Mouse (Mus musculus) hindbrain, embryonic 13.5 days (tissue): Measurements from ENCODE around the gene Perm1. TPM values are rescaled to one million over a fixed set of nuclear protein-coding genes. Genes with fewer than 3 reads are reported as not detected.
A peak's percentile ranks its signal among the peaks of the same experiment; 100 is the strongest.

Experiments used
- ATAC-seq: fragments of 200-750 bp; cut with Nextera tagmentation; 2 replicates; pipeline ENCODE4 v1.8.0; 2017; ENCODE audit warnings: moderate TSS enrichment; ENCODE audit not compliant: low FRiP score
- H3K27ac ChIP-seq: fragments of 300-500 bp; sonication (generic); 2 replicates; pipeline ENCODE4 v1.5.1; 2015; ENCODE audit warnings: inconsistent platforms, mild to moderate bottlenecking, moderate library complexity
- H3K27me3 ChIP-seq: fragments of 300-500 bp; sonication (generic); 2 replicates; pipeline ENCODE4 v1.6.1; 2015; ENCODE audit warnings: mild to moderate bottlenecking, inconsistent platforms
- H3K36me3 ChIP-seq: fragments of 300-500 bp; sonication (generic); 2 replicates; pipeline ENCODE4 v1.6.1; 2015; ENCODE audit warnings: mild to moderate bottlenecking, inconsistent platforms
- H3K4me1 ChIP-seq: fragments of 300-500 bp; sonication (generic); replicated peaks from 2 replicates; pipeline ENCODE4 v1.6.1; 2015; ENCODE audit warnings: inconsistent platforms
- H3K4me2 ChIP-seq: fragments of 300-500 bp; sonication (generic); 2 replicates; pipeline ENCODE4 v1.6.1; 2015; ENCODE audit warnings: inconsistent platforms, mild to moderate bottlenecking, moderate library complexity
- H3K4me3 ChIP-seq: fragments of 300-500 bp; sonication (generic); 2 replicates; pipeline ENCODE4 v1.5.1; 2015; ENCODE audit warnings: mild to moderate bottlenecking, inconsistent platforms
- H3K9ac ChIP-seq: fragments of 300-500 bp; sonication (generic); 2 replicates; pipeline ENCODE4 v1.6.1; 2015; ENCODE audit warnings: mild to moderate bottlenecking, inconsistent platforms
- H3K9me3 ChIP-seq: fragments of 300-500 bp; sonication (generic); 2 replicates; pipeline ENCODE4 v1.6.1; 2016; ENCODE audit warnings: inconsistent platforms
- WGBS: fragments of 180-500 bp; shearing (Covaris S2); methylation state at CpG from one replicate; pipeline ENCODE4 v1.1.7; 2015; 5-methylcytosine and 5-hydroxymethylcytosine counted together
- polyA plus RNA-seq: library from polyadenylated mRNA; unstranded; fragments of >200 nt; fragmentation: Nextera tagmentation; extraction: Ambion mirVana; gene quantifications from 2 replicates; pipeline ENCODE4 v1.2.1, GENCODE M21; 2015

Perm1 gene
- polyA plus RNA-seq, 1 experiment from 2014 or later, result 2.7 TPM

DNA sequence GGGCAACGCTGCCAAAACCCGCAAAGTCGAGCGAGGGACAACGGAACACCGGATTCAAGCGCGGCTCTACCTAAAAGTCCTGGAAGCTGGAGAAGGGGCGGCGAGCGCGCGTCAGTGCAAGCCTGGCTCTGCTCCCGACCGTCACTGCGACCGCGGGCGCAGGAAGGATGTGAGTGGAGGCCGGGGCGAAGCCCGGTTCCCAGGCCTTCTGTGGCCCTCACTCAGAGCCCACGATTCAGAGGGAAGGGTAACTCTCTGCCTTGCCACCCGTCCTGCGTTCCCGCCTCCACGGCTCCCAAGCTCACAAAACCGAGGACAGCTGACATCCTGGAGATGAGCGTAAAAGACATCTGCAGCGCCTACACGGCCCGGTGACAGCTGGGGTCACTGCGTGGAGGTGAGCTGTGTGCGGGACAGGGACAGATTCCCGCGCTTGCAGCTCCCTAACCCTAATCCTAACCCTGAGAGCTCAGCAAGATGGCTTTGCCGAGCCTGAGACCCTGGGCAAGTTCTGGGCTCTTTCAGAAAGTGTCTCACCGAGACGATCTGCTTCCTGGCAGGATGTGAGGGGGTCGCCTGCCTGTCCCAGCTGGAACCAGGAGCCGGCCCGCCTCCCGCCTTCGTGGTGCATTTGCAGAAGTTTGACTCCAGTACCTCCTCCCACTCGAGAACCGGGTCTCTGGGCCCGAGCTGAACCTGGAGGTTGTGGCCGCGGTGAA is 12.1 kb upstream of the Perm1 start:
- Histone ChIP-seq H3K9ac (peak overlapping the region; percentile 81), H3K27ac (peak overlapping the region; percentile 44), H3K9me3 (no peaks in the 10 kb centered on the region), H3K36me3 (no peaks in the 10 kb centered on the region), H3K27me3 (peaks cover 16% of the 10 kb centered on the region; the same call in 1 of the 2 replicates), H3K4me1 (peaks cover 33% of the 10 kb centered on the region), H3K4me3 (peak overlapping the region; percentile 61), H3K4me2 (peak overlapping the region; percentile 94)
- ATAC-seq, result peak; percentile 72
- under 1% methylated on average over 49 of the region's 49 CpGs for WGBS

DNA sequence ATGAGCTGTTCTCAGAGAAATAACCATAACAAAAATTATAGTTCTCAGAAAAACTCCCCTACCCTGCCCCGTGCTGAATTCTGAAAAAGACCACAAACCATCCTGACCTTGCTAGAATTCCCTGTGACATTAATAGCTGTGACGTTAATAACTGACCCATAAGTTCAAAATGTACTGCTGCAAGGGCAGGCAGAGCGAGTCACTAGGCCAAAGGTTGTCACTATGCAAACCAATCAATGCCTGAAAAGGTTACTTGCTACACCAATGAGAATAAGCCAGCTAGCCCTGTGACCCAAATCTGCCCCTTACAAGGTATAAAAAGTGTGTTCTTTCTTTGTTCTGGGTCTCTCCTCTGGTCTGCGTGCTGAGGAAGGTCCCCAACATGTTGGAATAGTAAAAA is 6.8 kb upstream of the Perm1 start:
- Histone ChIP-seq H3K4me2 (no peak overlapping the region), H3K36me3 (no peaks in the 10 kb centered on the region), H3K27me3 (peaks cover 11% of the 10 kb centered on the region; the same call in 1 of the 2 replicates), H3K4me3 (no peak overlapping the region), H3K9me3 (no peaks in the 10 kb centered on the region), H3K4me1 (peaks cover 19% of the 10 kb centered on the region), H3K27ac (no peak overlapping the region), H3K9ac (no peak overlapping the region)
- ATAC-seq, result no peak
- WGBS, result 96% methylated on average over 4 of the region's 4 CpGs

DNA sequence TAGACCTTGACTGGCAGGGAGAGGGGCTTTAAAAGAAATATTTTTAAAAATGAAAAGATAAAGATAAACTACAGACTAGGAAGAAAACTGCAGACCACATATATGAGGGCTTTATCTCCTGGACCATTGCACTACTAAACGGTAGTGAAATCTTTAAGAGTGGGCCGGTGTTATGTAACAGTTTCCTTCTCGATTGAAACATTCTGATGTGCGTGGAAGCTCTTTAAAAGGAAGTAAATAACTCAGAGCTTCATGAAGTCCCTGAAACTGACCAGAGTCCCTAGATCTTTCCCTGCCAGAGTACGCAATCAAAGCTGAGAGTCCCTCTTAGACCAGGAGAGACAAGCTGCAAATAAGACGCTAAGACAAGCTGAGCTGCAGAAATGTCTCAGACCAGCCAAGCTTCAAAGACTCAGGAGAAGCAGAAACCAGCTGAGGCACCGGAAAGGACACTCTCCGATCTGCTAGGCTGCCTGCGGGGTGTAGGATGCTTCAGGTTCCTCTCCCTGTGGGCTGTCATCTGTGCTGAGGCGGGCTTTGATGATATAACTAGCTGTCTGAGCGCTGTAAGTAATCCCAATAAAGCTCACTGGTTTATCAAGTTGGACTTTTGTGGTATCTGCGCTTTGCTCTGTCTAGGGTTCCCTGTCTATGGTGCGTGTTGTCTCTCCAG is 5.6 kb upstream of the Perm1 start:
- no peak for ATAC-seq
- no peaks in the 10 kb centered on the region for H3K27me3 ChIP-seq
- WGBS, result 82% methylated on average over 13 of the region's 13 CpGs
- H3K4me3 ChIP-seq, result no peak overlapping the region
- no peaks in the 10 kb centered on the region for H3K36me3 ChIP-seq
- no peak overlapping the region for H3K27ac ChIP-seq
- peaks cover 7% of the 10 kb centered on the region; the same call in 1 of the 2 replicates for H3K4me1 ChIP-seq
- H3K9me3 ChIP-seq, result no peaks in the 10 kb centered on the region
- no peak overlapping the region for H3K4me2 ChIP-seq
- no peak overlapping the region for H3K9ac ChIP-seq

GRCm38 (mm10) chr4:156213134-156213533 is 2.5 kb upstream of the Perm1 start:
- WGBS, result 94% methylated on average over 13 of the region's 13 CpGs
- ATAC-seq, result no peak

DNA sequence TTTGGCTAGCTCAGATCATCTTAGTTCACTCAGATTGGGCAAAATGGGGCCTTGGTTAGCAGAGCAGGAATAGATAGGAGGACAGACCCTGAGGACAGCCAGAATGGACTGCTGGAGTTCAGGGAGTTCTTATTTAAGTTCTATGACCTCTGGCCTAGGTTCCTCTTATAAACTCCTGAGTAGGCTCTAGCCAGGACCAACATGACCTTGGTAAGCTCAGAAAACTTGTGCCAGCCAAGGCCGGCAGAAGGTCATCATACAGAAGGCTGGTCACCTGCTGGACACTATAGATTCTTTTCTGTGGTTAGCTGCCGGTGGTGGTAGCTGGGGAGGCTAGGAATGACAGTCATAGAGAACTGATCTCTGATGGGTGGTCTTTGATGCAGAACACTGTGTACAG is 528 bp downstream of the Perm1 start:
- Histone ChIP-seq H3K9me3 (no peaks in the 10 kb centered on the region), H3K9ac (no peak overlapping the region), H3K4me3 (no peak overlapping the region), H3K27me3 (no peaks in the 10 kb centered on the region), H3K36me3 (peaks cover 12% of the 10 kb centered on the region), H3K27ac (no peak overlapping the region), H3K4me2 (no peak overlapping the region), H3K4me1 (no peaks in the 10 kb centered on the region)
- WGBS, result 91% methylated on average over 2 of the region's 2 CpGs
- no peak for ATAC-seq

More at GRCm38 (mm10) chr4:156213134-156213533, 2.5 kb upstream of the Perm1 start:
- H3K9ac ChIP-seq, result no peak overlapping the region
- no peak overlapping the region for H3K4me2 ChIP-seq
- no peak overlapping the region for H3K27ac ChIP-seq
- H3K27me3 ChIP-seq, result no peaks in the 10 kb centered on the region
- H3K36me3 ChIP-seq, result no peaks in the 10 kb centered on the region
- no peak overlapping the region for H3K4me3 ChIP-seq
- no peaks in the 10 kb centered on the region for H3K4me1 ChIP-seq
- H3K9me3 ChIP-seq, result no peaks in the 10 kb centered on the region

GRCm38 (mm10) chr4:156217022-156217669 is 1.5 kb downstream of the Perm1 start:
- H3K9ac ChIP-seq, result no peak overlapping the region
- H3K4me1 ChIP-seq, result no peaks in the 10 kb centered on the region
- WGBS, result 83% methylated on average over 16 of the region's 16 CpGs
- no peak overlapping the region for H3K4me2 ChIP-seq
- no peaks in the 10 kb centered on the region for H3K9me3 ChIP-seq
- no peak for ATAC-seq
- H3K36me3 ChIP-seq, result peaks cover 22% of the 10 kb centered on the region
- H3K27ac ChIP-seq, result no peak overlapping the region
- H3K4me3 ChIP-seq, result no peak overlapping the region
- H3K27me3 ChIP-seq, result no peaks in the 10 kb centered on the region

DNA sequence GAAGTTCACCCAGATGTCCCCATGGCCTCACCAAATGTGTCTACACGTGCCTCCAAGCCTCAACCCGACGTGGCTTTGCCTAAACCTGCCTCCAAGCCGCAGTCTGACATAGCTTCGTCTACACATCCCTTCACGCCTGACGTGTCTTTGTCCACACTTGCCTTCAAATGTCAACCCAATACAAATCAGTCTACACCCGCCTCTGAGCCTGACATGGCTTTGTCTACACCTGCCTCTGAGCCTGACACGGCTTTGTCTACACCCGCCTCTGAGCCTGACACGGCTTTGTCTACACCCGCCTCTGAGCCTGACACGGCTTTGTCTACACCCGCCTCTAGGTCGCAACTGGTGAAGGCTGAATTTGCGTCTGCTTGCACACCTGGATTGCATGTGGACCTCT is 2.2 kb downstream of the Perm1 start:
- H3K27ac ChIP-seq, result no peak overlapping the region
- no peak overlapping the region for H3K9ac ChIP-seq
- WGBS, result 84% methylated on average over 16 of the region's 16 CpGs
- no peaks in the 10 kb centered on the region for H3K4me1 ChIP-seq
- no peak overlapping the region for H3K4me2 ChIP-seq
- ATAC-seq, result no peak
- no peaks in the 10 kb centered on the region for H3K27me3 ChIP-seq
- H3K36me3 ChIP-seq, result peaks cover 28% of the 10 kb centered on the region
- H3K9me3 ChIP-seq, result no peaks in the 10 kb centered on the region
- H3K4me3 ChIP-seq, result no peak overlapping the region

- H3K9me3 ChIP-seq, result no peaks in the 10 kb centered on the region
- H3K4me1 ChIP-seq, result no peaks in the 10 kb centered on the region
- H3K4me2 ChIP-seq, result no peak overlapping the region
- WGBS, result 90% methylated on average over 11 of the region's 11 CpGs
- H3K27ac ChIP-seq, result no peak overlapping the region
- no peak overlapping the region for H3K4me3 ChIP-seq
- no peaks in the 10 kb centered on the region for H3K27me3 ChIP-seq
- no peak overlapping the region for H3K9ac ChIP-seq
- no peak for ATAC-seq
- peaks cover 44% of the 10 kb centered on the region for H3K36me3 ChIP-seq
These were observed 4.3 kb downstream of the Perm1 start for GRCm38 (mm10) chr4:156219936-156220335.

DNA sequence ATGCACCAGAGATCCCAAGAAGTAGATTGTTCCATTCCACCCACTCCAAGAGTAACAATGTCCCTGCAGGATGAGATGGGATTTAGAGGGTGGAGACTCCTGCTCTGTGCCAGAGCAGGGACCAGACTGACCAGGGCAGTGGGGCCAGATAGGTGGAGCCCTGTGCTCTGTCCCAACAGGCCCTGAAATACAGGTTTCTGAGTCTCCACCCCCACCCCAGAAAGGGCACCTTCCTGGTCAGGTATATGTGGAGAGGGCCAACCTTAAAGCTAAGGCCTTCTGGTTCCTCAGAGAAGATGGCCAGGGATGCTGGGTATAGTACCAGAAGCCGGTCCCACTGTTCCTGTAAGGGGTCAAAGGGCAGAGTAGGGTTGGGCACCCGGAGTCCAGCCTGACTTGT is 8.6 kb downstream of the Perm1 start:
- H3K4me2 ChIP-seq, result no peak overlapping the region
- no peak overlapping the region for H3K4me3 ChIP-seq
- 86% methylated on average over 2 of the region's 2 CpGs for WGBS
- no peak overlapping the region for H3K9ac ChIP-seq
- no peak for ATAC-seq
- H3K27ac ChIP-seq, result no peak overlapping the region
- H3K27me3 ChIP-seq, result no peaks in the 10 kb centered on the region
- H3K4me1 ChIP-seq, result peaks cover 10% of the 10 kb centered on the region
- H3K36me3 ChIP-seq, result peaks cover 54% of the 10 kb centered on the region
- H3K9me3 ChIP-seq, result no peaks in the 10 kb centered on the region

DNA sequence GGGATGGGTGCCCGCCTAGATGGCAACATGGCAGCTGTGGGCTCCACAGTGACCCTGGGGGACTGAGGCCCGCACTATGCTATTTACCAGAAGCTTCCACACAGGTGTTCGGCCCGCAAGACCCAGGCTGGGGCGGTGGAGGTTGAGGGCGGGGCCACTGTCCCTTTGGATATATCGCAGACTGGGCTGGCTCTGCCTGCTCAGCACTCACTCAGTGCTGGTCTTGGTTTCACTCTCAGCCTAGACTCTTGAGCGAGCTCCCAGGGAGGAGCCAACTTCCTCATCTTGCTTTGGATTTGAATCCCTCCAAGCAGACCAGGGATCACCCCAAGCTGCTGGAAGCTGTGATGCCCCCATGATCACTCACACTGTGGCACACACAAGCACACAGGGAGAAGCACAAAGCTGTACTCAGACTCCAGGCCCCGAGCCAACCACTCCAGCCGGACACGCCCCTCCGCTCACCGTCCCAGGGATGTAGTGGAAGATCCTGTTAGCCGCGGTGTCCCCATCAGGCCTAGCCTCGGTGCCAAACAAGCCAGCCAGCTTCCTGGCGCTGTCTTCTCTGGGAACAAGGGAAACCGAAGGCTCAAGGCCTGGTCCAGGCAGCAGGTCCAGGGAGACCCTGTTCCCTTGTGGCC is 12.2 kb downstream of the Perm1 start:
- peaks cover 66% of the 10 kb centered on the region for H3K36me3 ChIP-seq
- no peak overlapping the region for H3K4me2 ChIP-seq
- WGBS, result 37% methylated on average over 18 of the region's 18 CpGs
- H3K27me3 ChIP-seq, result no peaks in the 10 kb centered on the region
- H3K9me3 ChIP-seq, result no peaks in the 10 kb centered on the region
- no peak overlapping the region for H3K4me3 ChIP-seq
- H3K9ac ChIP-seq, result no peak overlapping the region
- H3K27ac ChIP-seq, result no peak overlapping the region
- ATAC-seq, result no peak
- peaks cover 10% of the 10 kb centered on the region for H3K4me1 ChIP-seq

GRCm38 (mm10) chr4:156228393-156229024 is 12.8 kb downstream of the Perm1 start:
- H3K9me3 ChIP-seq, result no peaks in the 10 kb centered on the region
- no peak overlapping the region for H3K27ac ChIP-seq
- no peaks in the 10 kb centered on the region for H3K27me3 ChIP-seq
- no peak overlapping the region for H3K9ac ChIP-seq
- no peak overlapping the region for H3K4me2 ChIP-seq
- H3K36me3 ChIP-seq, result peaks cover 64% of the 10 kb centered on the region
- WGBS, result 28% methylated on average over 12 of the region's 12 CpGs
- H3K4me1 ChIP-seq, result peaks cover 16% of the 10 kb centered on the region
- no peak overlapping the region for H3K4me3 ChIP-seq
- ATAC-seq, result no peak

DNA sequence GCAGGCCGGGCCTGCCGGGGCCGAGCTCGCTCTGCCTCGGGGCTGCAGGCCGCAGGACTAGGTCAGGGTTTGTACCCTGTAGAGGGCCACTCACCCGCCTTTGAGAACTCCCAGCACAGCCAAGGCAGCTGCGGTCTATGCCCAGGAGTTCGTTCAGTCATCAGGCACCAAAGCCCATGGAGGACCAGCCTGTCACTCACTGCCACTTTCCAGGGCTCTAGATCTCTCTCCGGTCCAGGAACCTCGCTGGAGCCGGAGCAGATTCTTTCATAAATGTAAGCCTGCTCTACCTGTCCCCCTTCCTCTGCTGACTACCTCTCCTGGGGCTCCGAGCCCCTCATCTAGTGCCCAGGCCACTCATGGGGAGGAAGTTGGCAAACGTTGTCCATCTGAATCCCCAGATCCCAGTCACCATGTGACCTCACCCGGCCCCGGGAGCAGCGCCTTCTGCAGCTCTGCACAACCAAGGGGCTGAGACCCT is 18.4 kb downstream of the Perm1 start:
- WGBS, result 2% methylated on average over 17 of the region's 17 CpGs
- Histone ChIP-seq H3K4me1 (peaks cover 23% of the 10 kb centered on the region), H3K36me3 (peaks cover 58% of the 10 kb centered on the region), H3K9ac (peak overlapping the region; percentile 84), H3K4me3 (peak overlapping the region; percentile 85), H3K27ac (peak overlapping the region; percentile 89), H3K27me3 (no peaks in the 10 kb centered on the region), H3K4me2 (peak overlapping the region; percentile 92), H3K9me3 (no peaks in the 10 kb centered on the region)
- peak; percentile 22; the same call in 1 of the 2 replicates for ATAC-seq
